Mouse (Mus musculus): ENCODE results near the gene Sparcl1. TPM values are rescaled to one million over a fixed set of nuclear protein-coding genes. Genes with fewer than 3 reads are reported as not detected.

The Sparcl1 gene
- polyA plus RNA-seq, 1 experiment from 2014 or later = 50.1 TPM

GRCm38 (mm10) chr5:104108879-104109369 is 4.6 kb downstream of the Sparcl1 start:
- peak; percentile 54 for ATAC-seq (ENCODE audit: insufficient number of reproducible peaks, insufficient read depth, low FRiP score, low TSS enrichment)
- no peaks in the 10 kb centered on the region for H3K36me3 ChIP-seq
- H3K27ac ChIP-seq = peak overlapping the region; percentile 67
- H3K9ac ChIP-seq = 0 out of 2 replicates have a peak overlapping the region, but pooled peaks have one; percentile 27
- peaks cover 51% of the 10 kb centered on the region for H3K4me1 ChIP-seq
- H3K4me3 ChIP-seq = peak overlapping the region; percentile 17
- no peaks in the 10 kb centered on the region for H3K9me3 ChIP-seq
- peak overlapping the region; percentile 46 for H3K4me2 ChIP-seq (replicated peaks)
- 5% methylated on average over 18 of the region's 18 CpGs for WGBS
- H3K27me3 ChIP-seq = no peaks in the 10 kb centered on the region

DNA sequence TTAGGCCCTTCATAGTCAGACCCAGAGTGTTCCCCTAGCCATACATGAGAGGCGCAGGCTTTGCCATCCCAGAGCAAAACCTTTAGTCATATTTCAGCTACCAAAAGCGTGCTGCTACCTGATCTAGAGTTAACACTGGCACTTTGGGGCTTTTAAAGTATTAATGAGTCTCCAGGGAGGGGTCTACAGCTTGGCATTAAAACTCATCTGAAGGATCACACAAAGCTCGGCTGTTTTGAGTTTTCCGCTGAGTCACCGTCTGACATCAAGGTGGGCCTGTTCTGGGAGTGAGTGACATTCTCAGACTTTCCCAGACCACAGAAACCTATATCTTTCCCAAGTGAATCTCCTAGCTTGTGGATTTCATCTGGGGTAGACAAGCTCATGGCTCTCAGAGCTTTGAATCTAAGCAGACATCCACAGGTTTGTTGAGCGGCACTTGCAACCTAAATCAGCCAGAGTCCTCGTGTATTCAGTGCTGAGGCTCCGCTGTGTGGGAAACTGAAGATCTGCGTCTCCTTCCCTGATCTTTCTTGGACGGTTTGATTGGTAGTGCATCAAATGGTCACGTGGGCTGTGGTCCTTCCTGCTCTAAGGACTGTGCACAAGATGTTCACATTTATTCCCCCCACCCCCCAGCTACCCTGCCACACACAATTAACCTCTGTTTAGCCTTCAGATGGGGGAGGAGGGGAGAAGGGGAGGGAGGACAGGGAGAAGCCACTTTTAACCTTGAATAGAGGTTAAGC is 5.2 kb downstream of the Sparcl1 start:
- no peak overlapping the region for H3K9ac ChIP-seq
- H3K4me3 ChIP-seq = peak overlapping the region; percentile 17; the same call in 1 of the 2 replicates
- no peaks in the 10 kb centered on the region for H3K9me3 ChIP-seq
- peaks cover 46% of the 10 kb centered on the region for H3K4me1 ChIP-seq
- WGBS = 26% methylated on average over 11 of the region's 11 CpGs
- H3K4me2 ChIP-seq (replicated peaks) = peak overlapping the region; percentile 46
- no peaks in the 10 kb centered on the region for H3K27me3 ChIP-seq
- peak; percentile 57; the same call in 1 of the 2 replicates for ATAC-seq (ENCODE audit: insufficient number of reproducible peaks, insufficient read depth, low FRiP score, low TSS enrichment)
- peak overlapping the region; percentile 67 for H3K27ac ChIP-seq
- H3K36me3 ChIP-seq = no peaks in the 10 kb centered on the region

DNA sequence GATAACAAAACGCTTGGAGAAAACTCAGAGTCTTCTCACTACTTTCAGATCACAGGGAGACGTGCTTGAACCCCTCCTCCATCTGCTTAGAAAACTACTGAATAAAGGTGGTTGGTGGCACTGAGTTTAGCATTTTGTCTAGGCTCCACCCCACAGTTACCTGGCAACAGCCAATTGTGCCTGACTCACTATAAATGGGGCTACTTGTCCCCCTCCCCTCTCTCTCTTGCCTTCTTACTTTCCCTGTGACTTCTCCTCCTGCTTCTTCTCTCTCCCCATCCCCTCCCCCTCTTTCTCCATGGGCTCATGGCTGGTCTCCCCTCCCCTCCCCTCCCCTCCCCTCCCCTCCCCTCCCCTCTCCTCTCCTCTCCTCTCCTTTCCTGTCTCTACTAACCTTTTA is 9.4 kb downstream of the Sparcl1 start:
- Histone ChIP-seq H3K36me3 (no peaks in the 10 kb centered on the region), H3K4me2 (replicated peaks) (no peak overlapping the region), H3K9me3 (no peaks in the 10 kb centered on the region), H3K4me3 (no peak overlapping the region), H3K27ac (no peak overlapping the region), H3K9ac (no peak overlapping the region), H3K27me3 (no peaks in the 10 kb centered on the region), H3K4me1 (peaks cover 33% of the 10 kb centered on the region)
- WGBS = 69% methylated on average over 2 of the region's 2 CpGs
- no peak for ATAC-seq (ENCODE audit: insufficient number of reproducible peaks, insufficient read depth, low FRiP score, low TSS enrichment)

DNA sequence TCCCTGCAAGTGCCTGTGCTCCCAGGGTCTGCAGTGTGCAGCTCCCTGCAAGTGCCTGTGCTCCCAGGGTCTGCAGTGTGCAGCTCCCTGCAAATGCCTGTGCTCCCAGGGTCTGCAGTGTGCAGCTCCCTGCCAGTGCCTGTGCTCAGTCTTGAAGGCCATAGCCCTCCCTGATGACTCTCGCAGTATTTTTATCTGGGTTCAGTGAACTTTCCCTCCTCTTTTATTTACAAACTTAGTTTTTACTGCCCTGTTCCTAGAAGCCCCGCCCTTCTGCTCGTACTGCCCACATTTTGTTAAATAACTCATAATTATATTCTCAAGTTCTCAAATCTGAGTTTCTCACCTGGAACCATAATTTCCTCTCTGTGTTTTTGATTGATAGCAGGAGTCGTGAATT is 10.4 kb downstream of the Sparcl1 start:
- WGBS = 62% methylated on average over 4 of the region's 4 CpGs
- Histone ChIP-seq H3K36me3 (no peaks in the 10 kb centered on the region), H3K4me3 (no peak overlapping the region), H3K4me1 (peaks cover 24% of the 10 kb centered on the region), H3K4me2 (replicated peaks) (no peak overlapping the region), H3K9me3 (no peaks in the 10 kb centered on the region), H3K27me3 (no peaks in the 10 kb centered on the region), H3K9ac (no peak overlapping the region), H3K27ac (no peak overlapping the region)
- no peak for ATAC-seq (ENCODE audit: insufficient number of reproducible peaks, insufficient read depth, low FRiP score, low TSS enrichment)

DNA sequence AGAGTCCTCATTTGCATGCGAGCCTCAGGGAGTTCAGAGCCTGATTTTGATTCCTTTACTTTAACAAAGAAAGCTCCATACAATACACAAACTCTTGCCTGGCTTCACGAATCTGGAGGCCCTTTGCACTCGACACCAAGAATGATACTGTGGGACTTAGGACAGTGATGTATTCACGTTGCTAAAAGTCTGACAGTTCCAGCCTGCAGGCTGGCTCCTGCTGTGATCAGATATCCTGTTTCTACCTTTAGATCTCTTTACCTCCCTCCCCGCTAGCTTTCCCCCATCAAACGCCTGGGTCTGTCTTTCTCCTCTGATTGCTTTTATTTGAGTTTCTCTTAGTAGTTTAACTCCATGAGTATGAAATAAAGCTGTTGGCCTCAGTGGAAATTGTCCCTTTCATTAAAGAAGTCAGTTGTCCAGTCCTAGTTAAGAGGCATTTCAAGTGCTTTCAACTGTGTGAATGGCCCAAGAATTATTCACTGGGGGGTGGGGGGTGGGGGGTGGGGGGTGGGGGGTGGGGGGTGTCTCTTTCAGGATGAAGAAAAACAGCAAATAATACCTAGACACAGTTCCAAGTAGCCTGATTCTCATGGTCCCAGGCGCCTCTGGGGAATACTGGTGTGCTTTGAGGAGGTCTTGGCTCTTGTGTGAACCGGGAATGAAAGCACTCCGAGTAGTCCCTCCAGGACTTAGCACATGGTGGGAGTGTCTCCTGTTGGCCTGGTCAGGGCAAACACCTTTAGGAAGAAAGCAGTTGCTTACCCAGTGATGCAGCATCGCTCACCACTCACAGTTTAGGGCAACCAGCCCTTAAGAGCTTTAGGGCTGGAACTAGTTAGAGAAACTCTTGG is 11.6 kb downstream of the Sparcl1 start:
- Histone ChIP-seq H3K4me1 (peaks cover 17% of the 10 kb centered on the region), H3K4me3 (no peak overlapping the region), H3K27ac (0 out of 2 replicates have a peak overlapping the region, but pooled peaks have one; percentile 17), H3K9ac (no peak overlapping the region), H3K9me3 (no peaks in the 10 kb centered on the region), H3K36me3 (no peaks in the 10 kb centered on the region), H3K4me2 (replicated peaks) (no peak overlapping the region), H3K27me3 (no peaks in the 10 kb centered on the region)
- peak; percentile 57; the same call in 1 of the 2 replicates for ATAC-seq (ENCODE audit: insufficient number of reproducible peaks, insufficient read depth, low FRiP score, low TSS enrichment)
- 15% methylated on average over 10 of the region's 10 CpGs for WGBS

- H3K27ac ChIP-seq = peak overlapping the region; percentile 54; the same call in 1 of the 2 replicates
Measured at GRCm38 (mm10) chr5:104096078-104096938, 17.2 kb downstream of the Sparcl1 start.

DNA sequence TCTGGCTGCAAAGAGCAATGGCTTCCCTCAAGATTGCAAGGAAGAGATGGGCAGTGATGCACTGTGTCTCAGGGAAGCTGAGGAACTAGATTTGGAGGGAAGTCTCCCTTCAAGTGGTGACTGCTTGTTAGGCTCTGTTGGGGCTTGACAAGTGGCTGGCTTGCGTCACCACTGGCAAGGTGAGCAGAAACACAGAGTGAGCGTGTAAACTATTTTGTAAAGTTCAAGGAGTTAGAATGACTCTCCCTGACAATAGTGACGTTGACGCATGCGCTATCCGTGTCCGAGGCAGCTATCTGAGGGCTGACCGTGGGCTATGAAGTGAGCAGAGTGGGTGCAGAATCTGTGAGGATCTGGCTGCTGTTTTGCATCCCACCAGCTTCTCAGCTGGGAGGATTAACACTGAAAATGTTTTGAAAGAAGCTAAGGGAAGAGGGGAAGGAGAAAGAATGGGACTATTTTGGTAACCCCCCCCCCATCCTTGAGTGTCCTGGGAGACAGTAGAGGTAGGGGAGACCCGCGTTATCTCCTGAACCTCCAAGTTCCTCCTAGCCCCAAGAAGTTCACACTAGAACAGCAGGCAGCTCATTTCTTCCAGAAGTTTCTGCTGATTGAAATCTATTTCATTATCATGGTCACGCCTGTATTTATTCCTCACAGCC is 18.0 kb downstream of the Sparcl1 start:
- Histone ChIP-seq H3K27ac (0 out of 2 replicates have a peak overlapping the region, but pooled peaks have one; percentile 4), H3K4me2 (replicated peaks) (peak overlapping the region; percentile 0; the same call in 1 of the 2 replicates), H3K4me1 (peaks cover 10% of the 10 kb centered on the region; the same call in 1 of the 2 replicates), H3K9ac (no peak overlapping the region), H3K27me3 (no peaks in the 10 kb centered on the region), H3K9me3 (no peaks in the 10 kb centered on the region), H3K36me3 (no peaks in the 10 kb centered on the region), H3K4me3 (no peak overlapping the region)
- WGBS = 75% methylated on average over 11 of the region's 11 CpGs
- ATAC-seq (ENCODE audit: insufficient number of reproducible peaks, insufficient read depth, low FRiP score, low TSS enrichment) = no peak

More at GRCm38 (mm10) chr5:104096078-104096938, 17.2 kb downstream of the Sparcl1 start:
- 60% methylated on average over 16 of the region's 16 CpGs for WGBS
- no peaks in the 10 kb centered on the region for H3K36me3 ChIP-seq
- no peaks in the 10 kb centered on the region for H3K27me3 ChIP-seq
- H3K4me1 ChIP-seq = peaks cover 10% of the 10 kb centered on the region; the same call in 1 of the 2 replicates
- no peak overlapping the region for H3K9ac ChIP-seq
- H3K9me3 ChIP-seq = no peaks in the 10 kb centered on the region
- H3K4me2 ChIP-seq (replicated peaks) = peak overlapping the region; percentile 0; the same call in 1 of the 2 replicates
- H3K4me3 ChIP-seq = no peak overlapping the region
- peak; percentile 69; the same call in 1 of the 2 replicates for ATAC-seq (ENCODE audit: insufficient number of reproducible peaks, insufficient read depth, low FRiP score, low TSS enrichment)

DNA sequence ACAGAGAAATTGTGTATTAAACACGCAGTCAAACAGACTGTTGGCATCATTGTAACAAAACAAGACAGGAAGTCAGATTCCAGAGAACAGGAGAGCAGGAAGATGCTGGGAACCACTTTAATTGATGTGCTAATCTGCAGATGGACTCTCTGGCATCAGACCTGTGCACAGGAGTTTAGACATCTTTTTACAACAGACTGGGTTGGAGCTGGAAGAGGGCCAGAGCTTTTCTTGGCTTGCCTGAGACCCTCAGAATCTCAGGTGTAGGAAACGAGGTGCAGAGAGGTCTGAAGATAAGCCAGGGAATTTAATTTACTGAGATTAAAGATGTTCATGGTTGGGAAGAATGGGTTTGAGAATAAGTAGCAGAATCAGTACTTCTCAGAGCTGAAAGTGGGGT is 23.8 kb downstream of the Sparcl1 start:
- H3K9ac ChIP-seq = no peak overlapping the region
- WGBS = 87% methylated on average over 2 of the region's 2 CpGs
- H3K4me1 ChIP-seq = no peaks in the 10 kb centered on the region
- 0 out of 2 replicates have a peak, but pooled peaks cover 5% of the 10 kb centered on the region for H3K36me3 ChIP-seq
- no peaks in the 10 kb centered on the region for H3K27me3 ChIP-seq
- H3K4me2 ChIP-seq (replicated peaks) = no peak overlapping the region
- no peak overlapping the region for H3K4me3 ChIP-seq
- H3K9me3 ChIP-seq = no peaks in the 10 kb centered on the region
- ATAC-seq (ENCODE audit: insufficient number of reproducible peaks, insufficient read depth, low FRiP score, low TSS enrichment) = no peak
- no peak overlapping the region for H3K27ac ChIP-seq

DNA sequence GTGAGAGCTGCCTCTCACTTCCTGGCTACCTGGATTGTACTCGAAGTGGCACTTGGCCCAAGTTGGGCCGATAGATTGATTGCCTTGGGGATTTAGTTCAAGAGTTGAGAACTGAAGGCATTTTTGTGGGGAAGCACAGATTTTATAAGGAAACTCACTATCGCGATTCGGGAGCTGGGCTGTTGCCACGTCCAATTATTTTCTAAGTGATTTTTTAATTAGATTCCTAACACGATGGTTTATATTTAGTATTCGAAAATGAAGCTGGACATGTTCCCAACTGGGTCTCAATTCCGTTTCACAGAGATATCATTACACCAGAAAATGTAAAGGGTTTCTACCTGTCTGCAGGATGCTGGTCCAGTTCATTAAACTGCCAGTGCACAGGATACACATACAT is 28.2 kb downstream of the Sparcl1 start:
- Histone ChIP-seq H3K9ac (no peak overlapping the region), H3K36me3 (0 out of 2 replicates have a peak, but pooled peaks cover 5% of the 10 kb centered on the region), H3K27ac (no peak overlapping the region), H3K4me3 (no peak overlapping the region), H3K27me3 (no peaks in the 10 kb centered on the region), H3K9me3 (no peaks in the 10 kb centered on the region), H3K4me1 (no peaks in the 10 kb centered on the region), H3K4me2 (replicated peaks) (no peak overlapping the region)
- no peak for ATAC-seq (ENCODE audit: insufficient number of reproducible peaks, insufficient read depth, low FRiP score, low TSS enrichment)
- 87% methylated on average over 9 of the region's 9 CpGs for WGBS

- no peak overlapping the region for H3K4me2 ChIP-seq (replicated peaks)
- no peaks in the 10 kb centered on the region for H3K9me3 ChIP-seq
- no peaks in the 10 kb centered on the region for H3K36me3 ChIP-seq
- no peak overlapping the region for H3K9ac ChIP-seq
- no peak for ATAC-seq (ENCODE audit: insufficient number of reproducible peaks, insufficient read depth, low FRiP score, low TSS enrichment)
- H3K27ac ChIP-seq = no peak overlapping the region
- no peaks in the 10 kb centered on the region for H3K4me1 ChIP-seq
- H3K27me3 ChIP-seq = no peaks in the 10 kb centered on the region
- H3K4me3 ChIP-seq = no peak overlapping the region
- WGBS = 88% methylated on average over 6 of the region's 6 CpGs
Measured at GRCm38 (mm10) chr5:104080736-104081135, 32.8 kb downstream of the Sparcl1 start.

Measured in embryonic facial prominence, embryonic 12.5 days (tissue).